Mouse (Mus musculus) small intestine, adult 2 months (tissue): ENCODE data around the gene Rai1.

Experiments
- CTCF ChIP-seq: fragments of 200-500 bp; IDR thresholded peaks from 2 replicates; pipeline ENCODE4 v1.5.1; 2012; ENCODE audit warnings: low read depth, mild to moderate bottlenecking, control low read depth, inconsistent platforms, low read length, moderate library complexity, mixed read lengths; ENCODE audit not compliant: insufficient replicate concordance, insufficient read length; ENCODE audit errors: extremely low read depth
- POLR2A ChIP-seq: fragments of 200-500 bp; IDR thresholded peaks from 2 replicates; pipeline ENCODE4 v1.6.1; 2012; ENCODE audit warnings: low read depth, mild to moderate bottlenecking, control low read depth, inconsistent platforms, low read length, moderate library complexity

- TF ChIP-seq POLR2A (no peak), CTCF (no peak)
Observed at GRCm38 (mm10) chr11:60158271-60158670, 53.5 kb downstream of the Rai1 start.
